Mouse (Mus musculus) adrenal gland, postnatal 25 days (tissue): ENCODE results near the gene Icosl. TPM values are rescaled to one million over a fixed set of nuclear protein-coding genes. Genes with fewer than 3 reads are reported as not detected.
A peak's percentile ranks its signal among the peaks of the same experiment; 100 is the strongest.
"Not testable (repeated sequence)": the region's sequence is repeated elsewhere in the genome, so short reads cannot be mapped to it uniquely, and the experiment has no call there.

Source experiments
- DNase-seq: peaks from one replicate; pipeline ENCODE4 v3.0.0; 2021; ENCODE audit warnings: mixed read lengths
- total RNA-seq: library from RNA; stranded (reverse); gene quantifications from 2 replicates; pipeline ENCODE4 v1.2.3, GENCODE M21; 2021

Icosl gene
- total RNA-seq, 1 experiment from 2014 or later, result 36.0 TPM

DNA sequence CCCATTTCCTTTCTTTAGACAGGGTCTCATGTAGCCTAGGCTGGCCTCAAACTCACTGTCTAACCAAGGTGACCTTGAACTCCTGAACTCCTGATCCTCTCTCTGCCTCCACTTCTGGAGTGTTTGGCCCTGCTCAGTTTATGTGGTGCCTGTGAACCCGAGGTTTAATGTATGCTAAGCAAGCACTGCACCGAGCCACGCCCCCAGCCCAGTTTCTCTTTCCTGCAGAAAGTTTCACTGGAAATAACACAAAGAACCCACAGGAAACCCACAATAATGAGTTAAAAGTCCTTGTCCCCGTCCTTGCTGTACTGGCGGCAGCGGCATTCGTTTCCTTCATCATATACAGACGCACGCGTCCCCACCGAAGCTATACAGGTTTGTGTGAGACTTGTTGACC lies 5.9 kb downstream of the Icosl start:
- DNase-seq, result no peak

DNA sequence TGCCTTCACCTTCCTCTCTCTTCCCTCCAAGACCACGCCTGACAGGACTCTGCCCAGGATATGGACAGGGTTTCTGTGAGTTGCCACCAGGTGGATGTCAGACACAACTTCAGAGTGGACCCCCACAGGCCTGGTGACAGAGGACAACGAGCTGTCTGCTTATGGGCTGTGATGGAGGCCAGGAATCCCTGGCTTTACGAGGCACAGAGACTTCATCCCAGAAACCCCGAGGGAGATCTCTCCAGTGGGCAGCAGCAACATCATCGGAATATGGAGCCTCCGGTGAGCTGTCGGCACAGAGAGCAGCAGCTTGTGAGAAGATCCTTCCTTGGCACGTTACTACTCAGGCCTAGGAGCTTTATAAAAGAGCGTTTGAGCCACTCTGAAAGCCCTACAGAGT lies 8.8 kb downstream of the Icosl start:
- no peak for DNase-seq

DNA sequence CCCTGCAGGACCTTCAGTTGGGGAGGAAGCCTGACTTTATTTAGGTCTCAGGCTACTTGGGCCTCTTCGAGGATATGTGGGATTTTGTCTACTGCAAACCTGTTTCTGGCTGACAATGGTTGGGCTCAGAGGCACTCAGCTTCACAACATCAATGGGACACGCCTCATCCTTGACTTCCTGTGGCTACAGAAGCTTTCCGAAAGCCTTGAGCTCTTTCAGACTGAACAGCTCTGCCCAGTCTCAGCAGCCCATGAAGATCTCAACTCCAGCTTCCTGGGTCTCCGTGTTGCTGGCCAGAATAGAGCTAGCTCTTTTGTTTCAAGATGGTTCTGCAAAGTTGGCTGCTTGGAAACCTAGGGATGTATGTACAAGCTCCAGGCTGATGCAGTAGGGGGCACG lies 9.2 kb downstream of the Icosl start:
- no peak for DNase-seq

GRCm38 (mm10) chr10:78079955-78080591 lies 11.0 kb downstream of the Icosl start:
- peak; percentile 60 for DNase-seq

DNA sequence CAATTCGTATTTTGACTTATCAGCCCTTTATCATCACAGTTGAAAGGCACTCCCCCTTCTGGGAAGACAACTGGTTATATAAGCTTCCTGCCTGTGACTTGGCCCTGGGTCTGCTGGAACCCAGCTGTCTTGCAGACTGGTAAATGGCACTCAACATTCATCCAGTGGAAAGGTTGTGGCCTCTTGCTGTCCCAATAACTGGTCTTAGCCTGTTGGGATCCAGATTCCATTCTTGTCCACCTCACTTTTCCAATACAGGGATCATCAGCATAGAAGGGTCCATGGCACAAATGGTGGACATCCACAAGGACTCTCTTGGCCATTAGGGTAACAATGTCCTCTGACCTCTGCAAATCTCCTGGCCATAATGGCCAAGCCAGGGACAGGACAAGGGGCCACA lies 15.0 kb downstream of the Icosl start:
- no peak for DNase-seq

- DNase-seq, result no peak
These were observed 16.6 kb downstream of the Icosl start for GRCm38 (mm10) chr10:78085711-78086110.

GRCm38 (mm10) chr10:78086444-78087061 lies 17.5 kb downstream of the Icosl start:
- DNase-seq, result no peak

DNA sequence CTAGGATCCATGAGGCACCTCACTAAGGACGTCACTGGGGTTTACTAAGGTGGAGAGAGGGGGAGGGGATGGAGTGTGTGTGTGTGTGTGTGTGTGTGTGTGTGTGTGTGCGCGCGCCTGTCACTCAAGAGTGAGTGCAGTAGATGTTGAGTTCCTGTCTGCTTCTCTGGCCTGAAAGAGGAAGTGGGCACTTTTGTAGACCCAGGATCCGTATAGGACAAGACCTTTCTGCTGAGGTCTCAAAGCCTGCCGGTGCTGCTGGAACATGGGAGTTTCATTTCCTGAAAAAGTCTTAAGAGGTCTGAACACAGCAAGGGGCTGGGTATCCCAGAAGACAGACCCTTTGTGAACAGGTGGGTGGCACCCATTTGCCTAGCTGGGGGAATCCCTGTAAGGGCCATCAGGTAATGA lies 18.0 kb downstream of the Icosl start:
- DNase-seq, result no peak

GRCm38 (mm10) chr10:78090246-78090645 lies 21.1 kb downstream of the Icosl start:
- DNase-seq, result no peak

- DNase-seq, result no peak
These were observed 21.8 kb downstream of the Icosl start for GRCm38 (mm10) chr10:78090706-78091491.

DNA sequence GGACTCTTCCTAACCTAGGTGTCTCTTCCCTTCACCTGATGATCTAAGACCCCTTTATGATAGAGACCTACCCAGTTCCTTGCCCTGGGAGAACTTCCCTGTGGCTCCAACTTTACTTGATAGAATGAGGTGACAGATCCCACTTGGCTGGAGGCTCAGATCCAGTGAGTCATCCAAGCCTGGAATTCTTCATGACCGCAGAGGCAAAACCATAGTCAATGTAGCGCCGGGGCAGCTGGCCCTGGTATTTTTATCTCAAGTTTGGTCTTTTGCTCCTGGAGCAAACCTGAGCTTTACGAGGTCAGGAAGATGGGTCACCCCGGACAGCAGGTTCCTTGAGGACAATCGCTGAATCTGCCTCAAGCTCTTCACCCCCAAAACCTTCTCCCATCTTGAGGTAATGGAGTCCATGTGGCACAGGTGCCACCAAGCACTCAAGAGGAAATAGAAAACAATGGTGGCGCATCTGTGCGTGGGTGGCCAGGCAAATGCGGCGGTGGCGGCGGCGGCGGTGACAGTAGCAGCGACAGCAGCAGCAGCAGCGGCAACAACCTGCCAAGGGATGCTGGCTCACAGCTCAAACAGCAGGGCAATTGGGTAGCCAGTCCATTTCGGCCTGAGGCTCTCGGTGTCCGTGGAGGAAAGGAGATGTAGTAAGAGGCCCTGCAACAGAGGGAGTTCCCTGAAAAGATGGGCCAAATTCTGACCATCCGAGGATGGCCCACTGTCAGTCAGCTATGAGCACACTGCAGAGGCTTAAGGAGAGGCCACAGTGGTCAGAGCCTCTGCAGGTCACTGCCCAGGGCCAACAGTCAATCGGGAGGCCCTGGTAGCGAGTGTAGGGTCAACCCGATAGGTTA lies 23.0 kb downstream of the Icosl start:
- peak; percentile 31 for DNase-seq

DNA sequence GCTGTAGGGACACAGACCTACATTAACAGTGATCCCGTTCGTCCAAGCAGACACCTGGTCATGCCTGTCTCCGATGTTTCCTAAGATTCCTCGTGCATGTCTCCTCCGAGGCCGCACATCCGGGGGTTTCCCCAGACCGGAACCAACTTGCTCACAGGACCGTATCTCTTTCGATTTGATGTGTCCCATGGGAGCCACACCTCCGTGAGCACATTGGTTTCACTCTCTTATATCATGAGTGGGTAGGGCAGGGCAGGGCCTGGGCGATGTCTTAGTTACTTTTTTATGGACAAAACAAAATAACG lies 23.6 kb downstream of the Icosl start:
- no peak for DNase-seq

DNA sequence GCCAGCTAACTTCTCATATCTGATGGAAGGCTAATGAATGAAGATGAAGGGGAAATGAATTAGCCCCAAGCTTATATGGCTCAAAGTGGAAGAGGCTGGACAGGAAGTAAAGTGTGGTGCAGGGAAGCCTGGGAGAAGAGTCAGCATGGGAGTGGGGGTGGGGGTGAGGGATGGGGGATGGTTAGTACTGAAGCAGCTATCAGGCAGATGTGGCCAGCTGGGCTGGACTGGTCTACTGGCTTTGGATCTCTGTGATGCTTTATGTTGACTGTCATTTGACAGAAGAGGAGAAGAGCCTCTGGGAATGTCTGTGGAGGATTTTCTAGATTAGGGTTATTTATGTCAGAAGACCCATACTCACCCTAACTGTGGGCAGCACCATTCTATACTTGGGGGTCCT lies 26.1 kb downstream of the Icosl start:
- no peak for DNase-seq

GRCm38 (mm10) chr10:78095954-78096931 lies 27.1 kb downstream of the Icosl start:
- DNase-seq, result no peak

- DNase-seq, result not testable (repeated sequence)
These were observed 30.8 kb downstream of the Icosl start for GRCm38 (mm10) chr10:78099860-78100259.

DNA sequence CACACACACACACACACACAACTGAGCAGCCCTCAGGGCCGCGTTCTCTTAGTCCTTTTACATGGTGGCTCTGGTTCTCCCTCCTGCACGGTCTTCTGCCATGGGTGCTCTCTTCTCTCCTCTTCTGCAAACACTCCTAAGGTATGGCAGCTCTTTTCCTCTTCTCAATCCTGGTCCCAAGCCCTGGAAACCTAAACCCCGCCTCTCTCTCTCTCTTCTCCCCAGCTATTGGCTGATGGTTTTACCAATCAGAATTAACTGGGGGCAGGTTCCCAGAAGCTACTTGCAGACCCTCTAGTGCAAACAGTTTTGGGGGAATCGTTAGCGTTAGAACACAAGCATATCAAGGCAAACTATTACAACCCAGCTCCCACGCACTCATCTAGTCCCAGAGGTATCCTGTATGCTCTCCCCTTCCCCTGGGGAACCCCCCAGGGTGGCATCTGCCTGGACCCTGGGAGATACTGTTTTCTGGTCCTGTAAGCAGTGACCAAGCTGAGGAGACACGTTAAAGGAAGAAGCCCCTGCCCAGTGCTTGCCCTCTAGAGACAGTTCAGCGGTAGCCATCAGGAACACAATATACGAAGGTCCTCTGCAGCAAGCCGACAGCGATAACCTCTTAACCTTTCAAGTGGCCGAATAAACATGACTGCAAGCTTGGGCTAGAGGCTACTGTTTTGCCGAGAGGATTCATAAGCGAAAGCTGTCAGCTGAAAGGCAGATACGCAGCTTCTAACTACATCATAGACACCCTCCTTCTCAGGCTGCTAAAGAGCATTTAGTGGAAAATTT lies 32.1 kb downstream of the Icosl start:
- DNase-seq, result no peak

DNA sequence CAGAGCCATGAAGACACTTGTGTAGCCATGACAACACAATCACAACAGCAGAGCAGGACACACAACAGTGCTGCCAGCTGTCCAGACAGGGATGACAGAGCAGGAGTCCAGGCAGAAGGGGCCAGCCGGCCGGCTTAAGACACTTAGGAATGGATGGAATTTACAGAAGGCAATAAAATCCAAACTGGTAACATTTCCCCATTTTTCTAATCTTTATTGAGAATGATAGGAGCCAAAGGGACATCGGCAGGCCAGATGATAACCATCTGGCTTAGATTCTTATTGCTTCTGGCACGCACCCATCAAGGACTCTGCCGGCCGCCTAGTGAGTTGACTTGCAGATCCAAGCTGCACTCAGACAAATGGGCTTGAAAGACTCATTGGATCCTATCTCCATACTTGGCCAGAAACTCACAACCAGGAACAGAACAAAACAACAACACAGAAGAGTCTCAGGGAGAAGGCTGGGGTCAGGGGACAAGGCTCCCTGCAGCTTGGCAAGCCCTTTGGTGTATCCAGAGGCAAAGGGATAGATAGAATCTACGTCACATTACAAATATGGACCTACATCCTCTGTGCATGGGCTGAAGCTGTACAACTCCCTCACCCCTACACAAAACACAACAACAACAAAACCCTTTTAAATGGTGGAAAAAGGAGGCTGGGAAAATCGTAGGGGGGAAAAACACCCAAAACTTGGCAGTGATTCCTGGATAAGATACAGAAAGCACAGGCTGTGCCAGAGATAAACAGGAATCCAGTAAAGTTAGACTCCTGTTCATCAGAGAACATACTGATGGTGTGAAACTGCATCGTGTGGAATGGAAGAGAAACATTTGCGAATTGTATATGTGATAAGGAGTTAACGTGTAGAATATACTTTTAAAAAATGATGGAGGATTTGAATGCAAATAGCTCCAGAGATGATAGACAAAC lies 35.7 kb downstream of the Icosl start:
- DNase-seq, result peak; percentile 41

GRCm38 (mm10) chr10:78105548-78105947 lies 36.4 kb downstream of the Icosl start:
- no peak for DNase-seq

DNA sequence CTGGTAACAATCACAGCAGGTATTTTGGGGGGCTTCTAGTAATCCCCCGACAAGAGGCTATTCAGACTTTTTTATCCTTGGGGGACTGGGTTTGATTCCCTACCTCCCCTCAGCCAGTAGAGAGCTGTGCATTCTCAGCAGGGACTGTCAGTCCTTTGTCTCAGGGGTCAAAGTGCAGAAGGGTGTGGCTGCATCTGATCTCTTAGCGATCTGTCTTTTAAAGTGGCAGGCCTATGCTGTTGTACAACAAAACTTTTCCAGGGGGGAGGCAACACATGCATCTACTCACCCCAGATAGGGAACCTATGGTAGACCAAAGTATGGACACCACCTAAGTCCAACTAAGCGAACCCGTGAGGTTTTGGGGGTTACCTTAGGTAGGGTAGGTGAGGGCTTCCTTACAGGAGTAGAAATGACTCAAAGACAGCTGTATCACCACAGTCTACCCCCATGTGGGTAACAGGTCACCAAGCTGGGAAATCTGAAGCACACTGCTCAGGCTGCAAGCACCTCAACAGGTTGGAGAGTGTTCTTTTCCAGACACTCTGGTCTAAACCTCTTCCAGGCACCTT lies 45.5 kb downstream of the Icosl start:
- DNase-seq, result no peak
